Mouse (Mus musculus): ENCODE measurements at regions not wholly inside any gene's neighbourhood (a gene's known extent, or its start where the extent isn't known, plus 50 kb on each side); places are given as distances from the start of the nearest gene placed in this dataset.

DNA sequence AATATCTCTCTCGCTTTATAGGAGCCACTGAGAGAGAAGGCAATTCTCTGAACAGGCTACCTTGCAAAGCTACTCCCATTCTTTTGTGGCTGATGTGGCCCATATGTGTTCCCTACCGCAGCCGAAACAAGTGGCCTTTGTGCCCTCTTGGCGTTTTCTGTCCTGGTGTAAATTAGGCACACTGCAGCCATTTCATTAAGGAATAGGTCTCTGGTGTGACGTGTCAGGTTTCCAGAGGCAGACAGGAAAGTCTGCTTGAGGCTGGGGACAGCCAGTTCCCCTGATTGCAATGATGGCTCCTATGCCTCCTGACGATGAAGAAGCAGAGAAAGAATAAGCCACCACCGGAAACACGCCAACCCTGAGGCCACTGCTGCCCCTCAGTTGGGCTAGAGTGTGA is 59.3 kb upstream of the Bcor start:
- no peak for DNase-seq

DNA sequence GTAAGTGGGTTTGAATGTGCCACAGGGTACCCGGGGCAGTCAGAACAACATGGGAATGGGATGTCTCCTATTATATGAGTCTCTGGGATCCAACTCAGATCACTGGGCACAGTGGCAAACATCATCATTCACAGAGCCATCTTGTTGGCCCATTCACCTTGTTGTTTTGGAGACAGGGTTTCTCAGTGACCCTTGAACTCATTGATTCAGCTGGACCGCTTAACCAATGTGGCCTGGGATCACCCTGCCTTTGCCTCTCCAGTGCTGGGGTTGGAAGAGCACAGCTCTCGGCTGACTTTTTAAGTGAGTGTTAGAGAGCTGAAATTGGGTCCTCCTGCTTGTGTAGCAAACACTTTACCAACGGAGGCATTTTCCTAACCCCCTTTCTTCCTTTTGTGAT is 64.2 kb upstream of the Bcor start:
- no peak for DNase-seq

DNA sequence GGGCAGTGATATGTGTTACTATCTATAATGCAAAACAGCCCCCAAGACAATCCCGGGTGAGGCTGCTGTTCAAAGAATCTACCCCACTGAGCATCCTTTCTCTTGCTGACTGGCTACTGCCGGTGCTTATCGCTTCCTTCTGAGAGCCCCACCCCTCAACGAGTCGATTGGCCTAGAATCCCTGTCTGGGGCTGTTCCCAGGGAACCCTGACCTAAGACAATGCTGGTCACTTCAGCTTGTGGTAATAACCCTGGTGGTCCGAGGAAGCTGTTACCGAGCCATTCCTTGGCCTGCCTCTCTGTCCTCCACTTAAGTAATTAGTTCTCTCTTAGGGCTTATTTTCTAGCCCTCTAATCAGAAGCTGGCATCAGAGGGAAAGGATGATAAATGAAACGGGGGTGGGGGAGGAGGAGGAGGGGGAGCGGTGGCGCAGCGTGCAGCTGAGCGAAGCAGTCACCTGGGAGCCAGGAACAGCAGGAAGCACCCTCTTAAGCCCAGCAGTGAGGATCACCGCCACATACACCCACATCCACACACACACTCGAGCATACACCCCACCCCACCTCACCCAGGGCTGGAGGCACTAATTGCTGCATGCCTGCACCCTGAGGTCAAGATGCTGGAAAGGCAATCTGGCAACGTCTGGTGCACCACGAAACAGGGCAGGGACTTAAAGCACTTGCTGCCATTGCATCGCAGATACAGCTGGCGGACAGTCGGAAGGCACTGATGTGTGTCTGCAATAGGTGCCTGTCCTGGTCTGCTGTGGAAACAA is 65.1 kb upstream of the Bcor start:
- peak in 1 of 2 experiments; percentile 20 for DNase-seq

DNA sequence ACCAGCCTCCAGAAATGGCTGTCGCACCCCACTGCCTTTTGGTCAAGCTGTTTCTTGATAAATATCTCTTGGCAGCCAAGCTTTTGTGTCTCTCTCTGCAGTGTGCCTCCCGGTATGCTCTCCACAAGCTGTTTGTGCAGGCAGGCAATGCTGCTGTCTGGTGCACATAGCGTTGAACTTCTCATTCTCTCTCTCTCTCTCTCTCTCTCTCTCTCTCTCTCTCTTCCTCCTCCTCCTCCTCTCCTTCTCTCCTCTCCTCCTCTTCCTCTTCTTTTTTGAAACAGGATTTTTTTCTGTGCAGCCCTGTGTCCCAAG is 65.7 kb upstream of the Bcor start:
- DNase-seq: no peak

DNA sequence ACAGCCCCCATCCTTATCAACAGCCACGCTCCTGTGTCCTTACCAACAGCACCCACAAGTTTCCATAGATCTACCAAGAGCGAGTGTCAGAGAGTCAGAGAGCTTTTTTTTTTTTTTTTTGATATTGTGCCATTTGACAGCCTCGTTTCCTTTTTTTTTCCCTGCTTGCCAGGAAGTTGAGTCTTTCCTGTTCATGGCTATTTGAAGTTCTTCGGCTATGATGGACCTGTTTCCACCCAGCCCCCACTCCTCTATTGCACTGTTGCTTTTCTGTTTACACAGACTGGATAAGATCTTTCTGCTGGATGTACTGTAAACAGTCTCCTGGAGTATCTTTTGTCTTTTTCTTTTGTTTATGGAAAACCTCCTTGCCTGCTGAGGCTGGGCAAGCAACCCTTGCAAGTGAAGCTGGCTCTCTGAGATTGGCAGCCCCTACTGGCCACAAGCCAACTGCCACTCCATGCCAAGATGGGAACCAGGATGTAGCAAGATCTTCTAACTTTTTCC is 80.4 kb upstream of the Bcor start:
- DNase-seq: peak; percentile 75 to 86

DNA sequence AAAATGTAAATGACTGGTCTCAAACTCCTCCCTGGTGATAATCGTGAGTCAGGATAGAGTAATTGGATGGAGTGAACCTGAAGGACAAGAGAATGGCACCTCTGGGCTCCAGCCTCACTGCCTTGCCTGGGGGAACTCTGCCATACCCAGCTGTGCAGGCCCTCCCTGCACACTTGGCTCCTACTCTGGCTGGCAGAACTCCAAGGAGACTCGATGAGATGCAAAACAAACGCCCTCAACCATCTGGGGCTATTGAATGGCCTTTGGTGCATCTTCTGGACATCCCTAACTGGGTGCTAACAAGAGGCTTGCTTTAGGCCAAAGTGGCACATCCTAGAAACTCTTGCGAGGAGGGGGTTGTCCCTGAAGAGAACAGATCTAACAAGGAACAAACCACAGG is 81.6 kb upstream of the Bcor start:
- peak in 1 of 2 experiments; percentile 37 for DNase-seq

DNA sequence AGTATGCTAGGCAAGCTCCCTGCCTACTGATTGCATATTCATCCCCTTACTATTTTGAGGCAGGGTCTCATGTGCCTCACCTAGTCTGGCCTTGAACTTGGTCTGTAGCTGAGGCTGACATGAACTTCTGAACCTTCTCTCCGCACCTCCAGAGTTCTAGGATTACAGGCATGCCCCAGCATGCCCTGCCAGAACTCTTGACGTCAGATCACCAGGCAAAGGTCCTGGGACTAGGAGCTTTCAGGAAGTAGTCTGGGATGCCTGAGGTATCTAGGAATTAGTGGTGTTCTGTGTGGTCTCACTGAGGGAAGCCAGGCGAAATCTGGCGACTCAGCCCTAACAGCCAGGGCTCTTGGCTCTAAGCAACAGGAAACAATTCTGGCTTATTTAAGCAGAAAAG is 88.9 kb upstream of the Bcor start:
- DNase-seq: no peak

DNA sequence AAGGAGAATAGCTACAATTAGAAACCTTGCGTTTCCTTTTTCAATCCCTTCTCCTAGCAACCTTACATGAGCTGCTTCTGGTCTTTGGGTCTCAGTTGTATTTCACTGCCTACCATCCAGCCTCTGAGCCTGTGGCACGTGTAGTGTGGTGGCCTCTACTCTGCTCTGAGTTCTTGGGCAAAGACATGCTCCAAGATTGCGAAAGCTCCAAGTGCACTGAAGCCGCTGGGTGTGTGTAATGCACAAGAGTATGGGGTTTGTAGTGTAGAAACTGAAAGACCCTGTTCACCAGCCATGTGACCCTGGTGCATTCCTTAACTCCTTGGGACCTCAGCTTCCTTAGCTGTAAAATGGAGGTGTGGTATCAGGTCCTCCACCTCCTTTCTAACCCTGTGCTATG is 89.8 kb upstream of the Bcor start:
- DNase-seq: peak in 1 of 2 experiments; percentile 23

DNA sequence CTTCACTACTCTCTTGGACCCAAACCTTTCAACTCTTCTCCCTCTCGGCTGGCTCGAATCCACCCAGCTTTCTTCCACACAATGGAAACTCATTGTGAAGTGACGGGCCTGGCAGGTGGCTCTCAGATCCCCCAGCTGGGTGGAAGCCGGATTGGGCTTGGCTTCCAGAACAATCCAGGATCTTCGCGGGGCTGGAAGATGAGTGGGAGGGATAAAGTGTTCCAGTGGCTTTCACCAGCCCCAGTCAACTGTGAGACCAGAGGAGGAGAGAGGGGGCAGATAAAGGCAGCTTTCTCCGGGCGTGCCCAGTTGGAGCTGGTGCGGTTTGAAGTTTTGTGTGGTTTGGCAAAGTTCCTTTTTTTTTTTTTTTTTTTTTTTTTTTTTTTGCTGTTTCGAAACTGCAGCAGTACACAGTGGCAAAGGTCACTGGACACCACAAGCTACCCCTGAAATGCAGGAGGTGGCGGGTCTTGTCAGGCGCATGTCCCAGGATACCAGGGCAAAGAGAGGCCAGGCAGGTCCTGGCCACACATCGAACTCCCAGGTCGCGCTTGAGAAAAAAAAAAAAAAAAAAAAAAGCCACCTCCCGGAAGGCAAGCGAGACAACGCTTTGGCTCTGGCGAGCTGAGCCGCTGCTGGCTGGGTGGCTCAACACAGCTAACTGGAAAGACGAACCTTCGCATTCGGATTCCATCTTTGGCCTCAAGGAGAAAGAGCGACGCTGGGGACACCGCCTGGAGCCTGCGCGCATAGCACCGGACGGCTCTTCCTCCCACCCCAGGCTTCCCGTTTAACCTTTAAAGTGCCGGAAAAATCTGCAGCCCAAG is 91.9 kb upstream of the Bcor start:
- DNase-seq: peak; percentile 79 to 80

DNA sequence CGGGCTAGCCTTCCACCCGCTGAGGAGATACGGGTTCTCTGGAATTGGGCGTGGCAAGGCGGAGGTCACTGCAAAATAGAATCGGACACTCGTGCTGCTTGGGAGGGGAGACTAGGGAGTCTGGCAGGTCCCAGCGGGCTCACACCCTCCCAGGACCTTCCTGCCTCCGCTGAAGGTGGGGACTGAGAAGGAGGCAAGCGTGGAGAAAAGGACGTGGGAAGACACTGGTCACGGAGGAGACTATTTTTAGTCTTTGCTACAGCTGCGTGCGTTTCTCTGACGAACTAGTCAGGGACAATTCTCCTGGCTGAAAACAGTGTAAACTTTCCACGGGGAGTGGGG is 92.5 kb upstream of the Bcor start:
- DNase-seq: no peak

DNA sequence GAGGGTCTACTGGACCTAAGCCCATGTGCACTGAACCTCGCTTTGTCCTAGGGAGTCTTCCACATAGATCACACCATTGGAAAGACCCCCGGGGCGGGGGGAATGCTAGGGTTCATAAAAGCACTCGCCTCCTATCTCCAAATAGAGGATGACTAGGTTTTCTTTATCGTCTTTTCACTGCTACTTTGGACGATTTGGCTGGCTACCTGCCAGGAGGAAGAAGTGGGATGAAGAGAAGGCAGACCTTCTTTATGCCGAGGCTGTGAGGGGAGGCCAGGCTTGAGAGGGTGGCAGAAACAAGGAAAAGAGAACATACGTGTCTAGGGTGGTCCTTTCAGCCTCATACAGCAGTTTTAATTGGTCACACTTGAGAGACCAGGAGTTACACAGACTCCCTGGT is 96.6 kb upstream of the Bcor start:
- no peak for DNase-seq

DNA sequence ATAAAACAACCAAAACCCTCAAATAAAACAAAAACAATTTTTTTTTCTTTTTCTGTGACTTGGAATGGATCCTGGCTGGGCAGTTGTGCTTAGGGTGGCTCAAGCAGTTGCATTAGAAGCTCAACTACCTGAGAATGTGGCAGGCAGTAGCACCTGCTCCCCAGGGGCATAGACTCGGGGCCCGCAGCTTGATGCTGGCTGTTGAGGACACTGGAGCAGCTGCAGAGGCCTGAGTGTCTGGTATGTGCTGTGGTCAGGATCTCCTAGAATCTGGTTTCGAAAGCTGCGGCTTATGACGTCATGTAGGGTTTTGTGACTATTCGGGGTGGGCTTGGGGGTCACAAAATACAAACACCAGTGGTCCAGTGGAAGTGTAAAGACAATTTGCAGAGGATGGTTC is 103.7 kb upstream of the Bcor start:
- DNase-seq: no peak

DNA sequence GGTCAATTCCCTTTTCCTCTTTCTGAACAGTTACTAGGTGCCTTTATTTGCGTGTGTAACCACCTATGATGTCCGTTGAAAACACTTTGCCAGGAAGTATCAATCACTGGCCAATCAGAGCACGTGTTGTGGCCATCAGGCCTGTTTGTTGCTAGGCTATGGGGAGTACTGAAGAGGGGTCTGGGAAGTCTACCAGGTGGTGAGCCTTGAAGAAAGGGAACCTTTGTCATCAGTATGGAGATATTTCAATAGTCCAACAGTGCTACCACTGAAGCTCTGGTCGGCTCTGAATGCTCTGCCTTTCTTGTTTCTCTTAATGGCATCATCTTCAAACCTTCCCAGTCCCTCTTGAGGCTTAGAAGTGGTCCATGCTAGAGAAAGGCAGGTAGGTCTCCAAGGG is 124.6 kb upstream of the Bcor start:
- DNase-seq: no peak

DNA sequence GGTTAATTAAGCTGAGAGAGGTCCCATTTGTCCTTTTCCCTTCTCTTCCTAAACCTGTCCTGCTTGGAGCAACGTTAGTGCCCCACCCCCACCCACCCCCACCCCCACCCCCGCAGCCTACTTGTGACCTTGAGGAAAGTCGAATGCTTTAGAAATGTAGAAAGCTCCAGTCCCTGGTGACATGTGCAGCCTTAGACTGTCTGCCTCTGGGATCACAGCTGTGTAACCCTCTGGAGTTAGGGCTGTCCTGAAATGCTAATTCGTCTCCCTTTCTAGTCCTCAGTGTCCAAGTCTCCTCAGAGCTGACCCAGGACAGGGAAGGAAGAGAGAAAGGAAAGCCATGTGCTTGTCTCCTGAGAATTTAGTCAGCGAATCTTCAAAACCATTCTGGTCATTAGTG is 125.0 kb upstream of the Bcor start:
- no peak for DNase-seq

DNA sequence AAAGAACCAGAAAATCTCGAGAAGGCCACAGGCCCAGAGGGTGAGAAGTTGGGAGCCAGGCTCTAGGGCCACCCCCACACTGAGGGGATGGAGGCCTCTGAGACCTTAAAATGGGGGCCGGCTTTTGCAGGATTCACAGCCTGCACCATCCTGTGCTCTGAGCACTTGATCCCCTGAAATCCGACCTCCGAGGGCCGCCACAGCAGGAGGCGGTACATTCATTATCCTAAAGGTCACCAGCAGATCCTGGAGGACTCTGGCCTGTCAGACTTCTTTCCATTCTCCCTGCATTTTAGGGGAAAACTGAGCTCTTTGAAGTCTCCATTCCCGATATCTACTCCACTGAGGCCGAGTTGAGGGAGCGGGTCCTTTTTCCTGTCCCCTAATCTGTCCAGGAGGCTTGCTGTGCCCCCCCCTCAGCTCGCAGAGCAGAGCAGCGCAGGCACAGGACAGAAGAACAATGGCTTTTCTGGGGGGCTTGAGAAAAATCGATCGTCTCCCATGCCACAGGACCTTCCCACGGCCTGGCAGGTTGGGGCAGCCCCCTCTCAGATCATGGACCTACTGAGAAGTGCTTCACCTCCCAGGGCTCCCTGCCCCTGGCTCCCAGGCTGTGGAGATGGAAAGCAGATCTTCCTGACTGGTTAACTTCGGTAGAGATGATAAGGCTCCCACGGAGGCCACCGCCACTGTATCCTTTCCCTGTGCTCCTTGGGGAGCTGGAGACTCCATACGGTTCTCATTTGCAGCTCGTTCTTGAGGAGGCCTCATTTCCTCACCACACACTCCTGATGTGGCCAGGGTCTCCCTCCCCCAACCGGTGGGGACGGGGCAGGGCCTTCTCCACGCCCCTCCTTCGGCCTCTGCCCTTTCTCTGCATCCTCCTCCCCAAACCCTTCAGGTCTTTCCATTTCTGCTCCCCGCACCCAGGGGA is 126.1 kb upstream of the Bcor start:
- DNase-seq: no peak

DNA sequence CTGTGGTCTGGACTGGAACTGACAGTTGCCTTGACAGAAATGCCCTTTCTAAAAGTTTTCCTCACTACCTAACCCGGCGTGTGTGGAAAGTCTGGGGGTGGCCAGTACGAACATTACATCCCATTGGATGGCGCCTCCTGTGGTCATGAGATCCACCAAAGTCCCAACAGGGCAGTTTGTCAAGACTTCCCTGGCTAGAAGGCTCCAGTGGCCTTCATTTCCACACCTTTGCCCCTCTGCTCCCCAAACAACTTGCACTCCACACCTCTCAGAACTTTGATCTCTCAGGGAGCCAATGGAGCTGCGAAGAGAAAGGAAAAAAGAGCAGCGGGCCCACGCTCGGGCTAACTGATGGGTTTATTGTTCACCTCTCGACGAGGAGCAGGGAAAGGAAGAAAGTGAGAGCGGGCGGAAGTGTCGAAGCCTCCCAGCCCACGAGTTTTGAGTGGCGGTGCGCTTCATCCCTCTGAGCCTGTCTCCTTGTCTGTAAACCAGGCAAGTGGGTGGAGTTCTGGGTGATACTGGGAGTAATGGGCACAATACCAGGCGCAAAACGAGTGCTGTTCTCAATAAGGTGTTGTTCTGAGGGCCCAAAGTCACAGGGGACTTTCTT is 126.9 kb upstream of the Bcor start:
- DNase-seq: no peak

DNA sequence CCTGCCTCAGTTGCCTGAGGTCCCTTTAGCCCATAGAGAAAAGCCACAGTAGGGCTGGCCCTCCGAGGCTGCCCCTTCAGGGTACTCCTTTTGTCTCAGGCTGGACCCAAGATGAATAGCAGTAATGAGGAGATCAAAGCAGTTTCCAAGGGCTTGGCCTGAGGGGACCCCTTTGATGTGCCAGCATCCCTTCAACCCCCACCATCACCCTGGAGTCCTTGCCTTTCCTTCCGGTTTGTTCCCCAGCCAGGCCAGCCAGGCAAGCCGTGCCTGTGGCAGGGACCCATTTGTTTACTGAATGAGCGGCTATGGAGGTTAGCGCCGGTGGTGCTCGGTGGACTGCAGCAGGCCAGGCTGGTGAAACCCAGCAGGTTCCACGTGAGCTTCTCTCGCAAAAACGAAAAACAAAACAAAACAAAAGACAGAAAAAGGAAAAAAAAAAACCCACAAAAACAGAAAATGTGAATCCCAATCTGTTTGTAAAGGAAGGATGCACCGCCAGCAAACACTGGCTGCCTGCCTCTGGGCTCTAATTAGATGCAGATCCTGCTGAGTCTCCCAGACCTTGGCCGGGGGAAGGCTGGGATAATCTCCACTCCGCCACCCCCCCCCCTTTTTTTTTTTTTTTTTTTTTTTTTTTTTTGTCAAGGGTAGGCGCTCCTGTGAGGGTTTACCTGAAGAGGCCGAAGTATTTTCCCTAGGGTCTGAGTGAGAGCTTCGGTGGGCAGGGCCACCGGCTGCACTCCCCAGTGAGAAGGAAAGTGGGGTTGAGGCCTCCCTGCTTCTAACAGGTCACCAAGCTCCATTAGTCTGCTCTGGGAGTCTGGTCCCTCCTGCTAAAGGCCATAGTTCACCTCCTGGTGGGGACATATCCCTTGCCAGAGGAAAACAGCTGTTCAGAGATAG is 127.8 kb upstream of the Bcor start:
- peak; percentile 19 to 52 for DNase-seq

DNA sequence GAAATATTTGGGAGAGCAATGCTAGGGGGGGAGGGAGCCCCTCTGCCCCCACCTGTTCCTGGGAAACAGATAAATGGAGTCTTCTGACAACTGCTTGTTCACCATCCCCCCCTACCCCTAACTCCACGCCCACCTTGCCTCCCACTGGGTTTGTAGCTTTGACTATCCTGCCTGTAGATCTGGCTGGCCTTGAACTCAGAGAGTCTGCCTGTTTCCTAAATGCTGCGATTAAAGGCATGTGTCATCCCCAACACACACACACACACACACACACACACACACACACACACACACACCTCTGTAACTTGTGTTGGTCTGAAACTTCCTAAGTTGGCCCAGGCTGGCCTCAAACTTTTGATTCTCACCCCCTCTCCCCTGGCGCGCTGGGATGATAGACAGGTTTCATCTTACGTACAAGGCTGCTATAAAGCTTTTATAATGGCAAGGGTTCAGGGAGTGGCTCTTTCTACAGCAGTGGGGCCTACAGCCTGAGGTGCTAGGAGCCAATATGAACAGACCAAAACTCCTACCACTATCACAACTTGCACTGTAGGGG is 128.5 kb upstream of the Bcor start:
- no peak for DNase-seq

DNA sequence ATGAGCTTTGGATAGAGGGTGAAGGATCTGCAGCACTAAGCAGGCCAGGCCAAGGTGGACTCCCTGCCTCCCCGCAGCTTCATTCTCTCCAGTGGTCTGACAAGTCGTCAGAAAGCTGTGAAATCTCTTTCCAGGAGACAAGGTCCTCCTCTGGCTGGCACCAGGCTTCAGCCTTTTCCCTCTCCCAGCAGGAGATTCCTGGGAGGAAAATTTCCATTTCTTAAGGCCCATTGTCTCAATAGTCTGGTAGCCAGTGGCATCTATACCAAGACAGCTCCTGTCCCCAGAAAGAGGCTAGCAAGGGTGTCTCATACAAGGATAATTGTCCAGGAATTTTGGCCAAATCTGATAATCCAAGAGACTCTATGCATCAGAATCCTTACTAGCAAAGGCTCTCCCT is 133.0 kb upstream of the Bcor start:
- DNase-seq: no peak

DNA sequence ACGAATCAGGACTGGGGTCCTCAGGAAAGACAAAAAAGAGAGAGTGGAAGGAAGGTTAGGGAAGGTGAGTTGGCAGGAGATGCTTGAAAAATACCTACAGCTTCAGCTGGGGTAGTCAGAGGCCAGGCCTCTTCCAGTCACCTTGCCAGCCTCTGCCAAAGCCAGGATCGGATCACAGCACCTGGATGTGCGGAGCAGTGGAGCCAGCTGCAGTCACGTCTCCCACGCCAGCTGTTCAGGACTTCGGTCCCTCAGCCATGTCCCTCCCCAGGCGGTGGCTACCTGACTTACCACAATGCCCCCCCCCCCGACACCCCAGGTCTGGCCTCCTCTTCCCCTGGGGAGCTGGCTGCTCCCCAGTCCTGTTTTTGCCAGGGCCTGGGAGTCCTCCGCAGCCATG is 134.3 kb upstream of the Bcor start:
- DNase-seq: no peak

DNA sequence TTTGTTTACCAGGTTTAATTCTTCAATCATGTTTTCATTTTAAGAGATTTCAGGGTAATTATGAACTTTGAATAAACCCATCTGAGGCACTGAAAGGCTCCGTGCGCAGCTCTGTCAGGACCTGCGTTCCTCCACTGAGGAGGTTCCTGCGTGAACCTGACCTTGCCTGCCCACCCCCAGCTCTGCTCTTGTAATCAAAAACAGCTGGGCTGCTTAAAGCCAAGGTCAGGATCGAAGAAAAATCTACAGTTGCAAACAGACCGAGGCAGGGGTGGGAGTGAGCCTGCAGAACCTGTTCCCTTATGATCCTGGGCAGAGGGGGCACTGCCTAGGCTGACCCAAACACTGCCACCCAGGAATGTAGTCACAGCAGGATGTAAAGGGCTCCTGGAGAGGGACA is 134.8 kb upstream of the Bcor start:
- DNase-seq: no peak
